Mouse (Mus musculus) kidney, embryonic 15.5 days (tissue): Measurements from ENCODE around the gene Rab4a. TPM values are rescaled to one million over a fixed set of nuclear protein-coding genes. Genes with fewer than 3 reads are reported as not detected.

Experiments
- ATAC-seq: fragments of 200-750 bp; cut with Nextera tagmentation; replicated peaks from 2 replicates; pipeline ENCODE4 v1.8.0; 2017; ENCODE audit warnings: moderate TSS enrichment; ENCODE audit not compliant: low FRiP score
- H3K27ac ChIP-seq: fragments of 300-500 bp; sonication (generic); 2 replicates; pipeline ENCODE4 v1.5.1; 2015; ENCODE audit warnings: mild to moderate bottlenecking, inconsistent platforms
- H3K27me3 ChIP-seq: fragments of 300-500 bp; sonication (generic); 2 replicates; pipeline ENCODE4 v1.6.1; 2015; ENCODE audit warnings: inconsistent platforms
- H3K36me3 ChIP-seq: fragments of 300-500 bp; sonication (generic); 2 replicates; pipeline ENCODE4 v1.6.1; 2015; ENCODE audit warnings: inconsistent platforms
- H3K4me1 ChIP-seq: fragments of 300-500 bp; sonication (generic); 2 replicates; pipeline ENCODE4 v1.6.1; 2015; ENCODE audit warnings: inconsistent platforms
- H3K4me2 ChIP-seq: fragments of 300-500 bp; sonication (generic); 2 replicates; pipeline ENCODE4 v1.6.1; 2015; ENCODE audit warnings: moderate library complexity, mild to moderate bottlenecking, inconsistent platforms
- H3K4me3 ChIP-seq: fragments of 300-500 bp; sonication (generic); replicated peaks from 2 replicates; pipeline ENCODE4 v1.5.1; 2015; ENCODE audit warnings: mild to moderate bottlenecking, inconsistent platforms
- H3K9ac ChIP-seq: fragments of 300-500 bp; sonication (generic); 2 replicates; pipeline ENCODE4 v1.6.1; 2015; ENCODE audit warnings: mild to moderate bottlenecking, inconsistent platforms
- H3K9me3 ChIP-seq: fragments of 300-500 bp; sonication (generic); replicated peaks from 2 replicates; pipeline ENCODE4 v1.6.1; 2016; ENCODE audit warnings: inconsistent platforms
- WGBS: fragments of 180-500 bp; shearing (Covaris S2); methylation state at CpG from one replicate; pipeline ENCODE4 v1.1.7; 2015; ENCODE audit warnings: mixed read lengths; 5-methylcytosine and 5-hydroxymethylcytosine counted together
- polyA plus RNA-seq: library from polyadenylated mRNA; unstranded; fragments of >200 nt; fragmentation: Nextera tagmentation; extraction: Ambion mirVana; gene quantifications from 2 replicates; pipeline ENCODE4 v1.2.1, GENCODE M21; 2015

Gene Rab4a
- polyA plus RNA-seq, 1 experiment from 2014 or later = 44.9 TPM

DNA sequence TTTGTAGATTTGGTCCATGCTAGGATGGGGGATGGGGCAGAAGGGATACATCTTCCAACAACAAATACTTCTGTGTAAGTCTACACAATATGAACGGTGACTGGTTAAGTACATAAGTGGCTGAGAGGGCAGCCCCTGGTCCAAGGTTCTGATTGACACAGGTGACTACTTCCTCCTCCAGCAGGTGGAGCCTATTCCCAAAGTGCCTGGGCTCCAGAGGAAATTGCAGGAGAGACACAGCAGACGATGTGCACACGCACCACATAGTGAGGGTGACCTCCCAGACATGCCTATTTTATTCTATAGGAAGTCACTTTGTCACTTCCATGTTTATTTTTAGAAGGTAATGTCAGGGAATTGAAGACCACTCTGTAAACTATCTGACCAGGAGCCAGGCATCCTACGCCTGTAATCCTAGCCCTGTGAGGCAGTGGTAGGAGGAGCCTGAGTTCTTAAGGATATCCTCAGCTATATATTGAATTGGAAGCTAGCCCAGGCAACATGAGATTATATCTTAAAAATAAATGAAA, 75.1 kb downstream of the Rab4a start:
- H3K9me3 ChIP-seq = no peaks in the 10 kb centered on the region
- H3K36me3 ChIP-seq = no peaks in the 10 kb centered on the region
- H3K4me3 ChIP-seq = no peak overlapping the region
- no peak for ATAC-seq
- peaks cover 24% of the 10 kb centered on the region for H3K27me3 ChIP-seq
- H3K27ac ChIP-seq = no peak overlapping the region
- no peak overlapping the region for H3K4me2 ChIP-seq
- 37% methylated on average over 4 of the region's 4 CpGs for WGBS
- no peaks in the 10 kb centered on the region; the same call in 1 of the 2 replicates for H3K4me1 ChIP-seq
- H3K9ac ChIP-seq = no peak overlapping the region

DNA sequence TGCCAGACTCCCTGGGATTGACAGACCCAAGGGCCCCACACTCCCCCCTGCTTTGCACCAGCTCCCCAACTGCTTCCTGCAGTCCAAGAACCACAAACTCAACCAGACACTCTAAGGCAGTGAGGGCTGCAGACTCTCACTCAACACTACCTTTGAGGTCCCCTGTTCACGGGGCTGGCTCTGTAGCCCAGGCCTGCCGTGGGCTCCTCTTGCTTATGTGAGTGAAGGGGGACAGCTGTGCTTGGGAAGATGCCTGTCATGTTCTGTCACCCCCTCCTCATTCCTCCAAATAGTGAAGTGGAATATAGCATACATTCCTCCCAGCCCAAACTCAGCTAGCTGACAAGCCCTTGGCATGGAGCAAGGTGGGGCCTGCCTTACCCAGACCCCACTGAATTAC, 76.6 kb downstream of the Rab4a start:
- Histone ChIP-seq H3K9ac (no peak overlapping the region), H3K27ac (no peak overlapping the region), H3K36me3 (no peaks in the 10 kb centered on the region), H3K27me3 (peaks cover 33% of the 10 kb centered on the region), H3K4me2 (no peak overlapping the region), H3K9me3 (no peaks in the 10 kb centered on the region), H3K4me1 (no peaks in the 10 kb centered on the region; the same call in 1 of the 2 replicates), H3K4me3 (no peak overlapping the region)
- no peak for ATAC-seq
- WGBS = 66% methylated on average over 2 of the region's 2 CpGs

GRCm38 (mm10) chr8:123883094-123883493, 77.3 kb downstream of the Rab4a start:
- no peaks in the 10 kb centered on the region; the same call in 1 of the 2 replicates for H3K4me1 ChIP-seq
- H3K27ac ChIP-seq = no peak overlapping the region
- H3K9me3 ChIP-seq = no peaks in the 10 kb centered on the region
- 72% methylated on average over 4 of the region's 4 CpGs for WGBS
- H3K27me3 ChIP-seq = peaks cover 33% of the 10 kb centered on the region
- no peaks in the 10 kb centered on the region for H3K36me3 ChIP-seq
- no peak overlapping the region for H3K4me3 ChIP-seq
- H3K4me2 ChIP-seq = no peak overlapping the region
- no peak overlapping the region for H3K9ac ChIP-seq
- ATAC-seq = no peak

Other genes with a start within 250 kb of the Rab4a start
- gene Rhou, start 152.1 kb upstream of the Rab4a start, polyA plus RNA-seq = 8.2 and 8.6 TPM in 2 replicates
- gene Ccsap, start 54.2 kb downstream of the Rab4a start, polyA plus RNA-seq = 3.5 TPM in 2 replicates
- 132 and 232 TPM in 2 replicates for gene Acta1, start 88.8 kb downstream of the Rab4a start, polyA plus RNA-seq
- gene Nup133, start 143.3 kb downstream of the Rab4a start, polyA plus RNA-seq = 43.1 and 45.3 TPM in 2 replicates
- 15.5 and 17.1 TPM in 2 replicates for gene Abcb10, start 177.1 kb downstream of the Rab4a start, polyA plus RNA-seq
- 39.4 and 40.9 TPM in 2 replicates for gene Taf5l, start 215.4 kb downstream of the Rab4a start, polyA plus RNA-seq
- gene Urb2, start 215.5 kb downstream of the Rab4a start, polyA plus RNA-seq = 5.5 TPM in 2 replicates